13 mouse cellular contexts compared by ENCODE assay signal in the genomic region with DNA sequence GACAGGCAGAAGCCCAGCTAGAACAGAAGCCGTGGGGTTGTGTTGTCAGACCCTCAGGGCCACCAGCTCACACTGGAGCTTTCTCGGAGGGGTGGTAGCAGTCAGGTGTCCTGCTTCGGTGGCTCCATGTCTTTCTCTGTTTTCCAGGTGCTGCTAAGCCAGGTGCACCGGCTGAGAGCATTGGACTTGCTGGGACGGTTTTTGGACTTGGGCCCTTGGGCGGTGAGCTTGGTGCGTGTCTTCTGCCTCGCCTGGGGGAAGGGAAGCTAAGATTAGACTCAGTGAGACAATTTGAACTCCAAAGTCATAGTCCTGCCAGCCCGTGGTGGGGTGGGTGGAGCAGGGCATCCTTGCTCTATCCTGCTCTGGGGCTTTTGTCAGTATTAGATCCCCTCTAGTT.
DNase-seq lines count a peak whose midpoint lies in the region.
"Had no signal": no experiment of that assay in that cellular context is flagged by ENCODE, and none has a peak within 500 bp of the region (broad histone marks: within the 10 kb centered on the region; RNA-seq: fewer than 3 reads in every experiment).

No protein-coding gene starts in this region.

- peak; percentile 53 for DNase-seq in cerebellum, adult 9-11 months
- no peak for DNase-seq in cerebellum, adult 9-10 months
- peak; percentile 18 to 28 for DNase-seq in gastrocnemius, adult 8-10 months (ENCODE audit: low spot score in 2 of 2)
- no peak for DNase-seq in gastrocnemius, postnatal 14 days
- DNase-seq in kidney, adult 9 months: peak; percentile 25
- DNase-seq in kidney, postnatal 36 days: peak; percentile 43 to 60
- DNase-seq in layer of hippocampus, adult 8-10 months (ENCODE audit: low spot score in 2 of 2): no peak
- DNase-seq: adrenal gland, adult 8-10 months; embryo, embryonic 11 days; heart, adult 11 months; heart, postnatal 36 days; lung, embryonic 14.5 days; lung, postnatal 14 days had no signal

- intact Hi-C loops in gastrocnemius, postnatal 14 days (cut with DNase I; ENCODE audit: low total_unique reads): no loop called here

Comparison
In these comparisons a context has a peak if more than half of its experiments do, and no peak if none do; other contexts are left out.
1. DNase-seq: peak in cerebellum, adult 9-11 months (single experiment), gastrocnemius, adult 8-10 months (2 of 2), kidney, adult 9 months (single experiment) and kidney, postnatal 36 days (2 of 2); none in cerebellum, adult 9-10 months (single experiment), gastrocnemius, postnatal 14 days (single experiment) and layer of hippocampus, adult 8-10 months (0 of 2).